Mouse (Mus musculus) layer of hippocampus, postnatal 10 days (tissue): ENCODE results near the gene Hipk2. TPM values are rescaled to one million over a fixed set of nuclear protein-coding genes. Genes with fewer than 3 reads are reported as not detected.

ENCODE experiments used
- DNase-seq, 2 experiments: peaks; one replicate each; pipeline ENCODE4 v3.0.0; 2021; ENCODE audit warnings: low spot score in 2 of 2
- total RNA-seq, 2 experiments: library from RNA; stranded (reverse); gene quantifications; 2 replicates each; pipeline ENCODE4 v1.2.3; 2021

Hipk2 gene
- total RNA-seq, 2 experiments from 2014 or later, result 51.0 to 54.3 TPM

- no peak for DNase-seq
These were observed 79.6 kb downstream of the Hipk2 start for GRCm38 (mm10) chr6:38796388-38796787.

- DNase-seq, result no peak
These were observed 80.7 kb downstream of the Hipk2 start for GRCm38 (mm10) chr6:38795096-38795816.

- DNase-seq, result no peak
These were observed 83.0 kb downstream of the Hipk2 start for GRCm38 (mm10) chr6:38792966-38793365.

GRCm38 (mm10) chr6:38789221-38789810 lies 86.6 kb downstream of the Hipk2 start:
- DNase-seq, result no peak

GRCm38 (mm10) chr6:38787811-38788509 lies 88.0 kb downstream of the Hipk2 start:
- DNase-seq, result no peak

GRCm38 (mm10) chr6:38787134-38787533 lies 88.8 kb downstream of the Hipk2 start:
- no peak for DNase-seq

GRCm38 (mm10) chr6:38785747-38786146 lies 90.2 kb downstream of the Hipk2 start:
- DNase-seq, result no peak

GRCm38 (mm10) chr6:38779411-38779810 lies 96.6 kb downstream of the Hipk2 start:
- DNase-seq, result no peak

GRCm38 (mm10) chr6:38778887-38779286 lies 97.1 kb downstream of the Hipk2 start:
- no peak for DNase-seq

GRCm38 (mm10) chr6:38776000-38776584 lies 99.9 kb downstream of the Hipk2 start:
- no peak for DNase-seq

GRCm38 (mm10) chr6:38772836-38773518 lies 103.0 kb downstream of the Hipk2 start:
- DNase-seq, result no peak

- DNase-seq, result no peak
These were observed 104.8 kb downstream of the Hipk2 start for GRCm38 (mm10) chr6:38771061-38771667.

- DNase-seq, result no peak
These were observed 106.3 kb downstream of the Hipk2 start for GRCm38 (mm10) chr6:38769627-38770026.

GRCm38 (mm10) chr6:38762588-38763265 lies 113.2 kb downstream of the Hipk2 start:
- DNase-seq, result no peak

- DNase-seq, result no peak
These were observed 114.0 kb downstream of the Hipk2 start for GRCm38 (mm10) chr6:38762006-38762405.

- DNase-seq, result no peak
These were observed 114.9 kb downstream of the Hipk2 start for GRCm38 (mm10) chr6:38760911-38761706.

GRCm38 (mm10) chr6:38759922-38760620 lies 115.9 kb downstream of the Hipk2 start:
- DNase-seq, result no peak

- no peak for DNase-seq
These were observed 116.8 kb downstream of the Hipk2 start for GRCm38 (mm10) chr6:38759186-38759585.

GRCm38 (mm10) chr6:38757597-38757996 lies 118.4 kb downstream of the Hipk2 start:
- no peak for DNase-seq
